In genomic region chr2:155019673-155020072, GRCm38 (mm10) we compare ENCODE assay signal across 8 mouse cellular contexts. TPM values are rescaled to one million over a fixed set of nuclear protein-coding genes. Genes with fewer than 3 reads are reported as not detected.
DNase-seq lines count a peak whose midpoint lies in the region; ATAC-seq and TF ChIP-seq lines count a peak whose summit lies in the region.

No protein-coding gene starts in this region.

- H3K27me3 ChIP-seq in hindbrain, postnatal 0 days (ENCODE audit: insufficient read depth, low read length), result no peaks in the 10 kb centered on the region

- H3K36me3 ChIP-seq in hindbrain, postnatal 0 days (ENCODE audit: insufficient read depth, low read length), result no peaks in the 10 kb centered on the region

- TF ChIP-seq CTCF in hindbrain, postnatal 0 days (IDR thresholded peaks at IDR 0.05; ENCODE audit: low read depth), result peak; percentile 78

- peak overlapping the region; percentile 98 for H3K4me2 ChIP-seq in hindbrain, postnatal 0 days (ENCODE audit: low read depth, low read length)

- H3K27ac ChIP-seq in hindbrain, postnatal 0 days, result peak overlapping the region; percentile 80

- ATAC-seq in hindbrain, postnatal 0 days, result peak; percentile 87

- no peaks in the 10 kb centered on the region for H3K9me3 ChIP-seq in hindbrain, postnatal 0 days (ENCODE audit: low read length)

- H3K4me3 ChIP-seq in hindbrain, postnatal 0 days (ENCODE audit: low read length), result peak overlapping the region; percentile 49

- peak overlapping the region; percentile 55 for H3K9ac ChIP-seq in hindbrain, postnatal 0 days (replicated peaks; ENCODE audit: low read length)

- DNase-seq in adrenal gland, adult 18-20 months (ENCODE audit: low spot score in 2 of 2), result peak; percentile 97
- DNase-seq in embryo, embryonic 10 days (ENCODE audit: low spot score), result peak; percentile 98
- DNase-seq in gastrocnemius, adult 8-10 months (ENCODE audit: low spot score in 2 of 2), result peak; percentile 69 to 73
- peak; percentile 97 for DNase-seq in hindbrain, postnatal 0 days (ENCODE audit: low spot score)
- DNase-seq in left cerebral cortex, adult 18-20 months (ENCODE audit: low spot score in 2 of 2), result peak; percentile 89 to 90
- peak; percentile 86 to 93 for DNase-seq in lung, postnatal 4 days
- DNase-seq in retina, postnatal 1 day, result peak; percentile 97
- DNase-seq in urinary bladder, adult 2 months (ENCODE audit: low spot score), result peak; percentile 74

- no peaks in the 10 kb centered on the region for H3K4me1 ChIP-seq in hindbrain, postnatal 0 days (ENCODE audit: insufficient read depth, low read length)

- under 1% methylated on average over 22 of the region's 22 CpGs for WGBS in hindbrain, postnatal 0 days

RNA-seq across cellular contexts. Expression of gene Gm14226, which starts 1.6 kb away (rescaled TPM):
- 1 to 10 TPM; 2.1 to 6.0 TPM for total RNA-seq in adrenal gland, adult 18-20 months (2021)
- total RNA-seq in gastrocnemius, adult 8-10 months (2022), result not detected
- 0.58 TPM in 1 of 2 replicates, not detected in the other for total RNA-seq in hindbrain, postnatal 0 days (2014; rRNA removed)
- polyA plus RNA-seq in hindbrain, postnatal 0 days (2015; fragmentation: Nextera tagmentation; extraction: Ambion mirVana), result 0.08 and 0.14 TPM in 2 replicates
- total RNA-seq in left cerebral cortex, adult 18-20 months (2021), result under 1 TPM; 0.26 TPM
- 0.31 and 0.55 TPM in 2 replicates for polyA plus RNA-seq in urinary bladder, adult 2 months (2012; rRNA removed)

RNA-seq across cellular contexts. Expression of gene Ahcy, which starts 54.6 kb away (rescaled TPM):
- total RNA-seq in adrenal gland, adult 18-20 months (2021), result 10 to 100 TPM; 30.9 to 36.0 TPM
- total RNA-seq in gastrocnemius, adult 8-10 months (2022), result 10 to 100 TPM; 15.6 to 19.5 (median 18.7) TPM
- 62.3 and 68.0 TPM in 2 replicates for total RNA-seq in hindbrain, postnatal 0 days (2014; rRNA removed)
- 29.6 and 31.1 TPM in 2 replicates for polyA plus RNA-seq in hindbrain, postnatal 0 days (2015; fragmentation: Nextera tagmentation; extraction: Ambion mirVana)
- total RNA-seq in left cerebral cortex, adult 18-20 months (2021), result 10 to 100 TPM; 13.8 to 17.2 TPM
- polyA plus RNA-seq in urinary bladder, adult 2 months (2012; rRNA removed), result 42.3 and 47.9 TPM in 2 replicates

Comparison
In these comparisons a context has a peak if more than half of its experiments do, and no peak if none do; other contexts are left out.
1. Peak in every context shown above with its lines: DNase-seq, ATAC-seq, H3K4me3 ChIP-seq and H3K27ac ChIP-seq.